Mouse (Mus musculus) erythroblast, embryonic 14.5 days (primary cell): ENCODE data around the gene Coro7.

Experiments used
- GATA1 ChIP-seq: IDR thresholded peaks from 2 replicates; pipeline ENCODE4 v1.6.1; 2012; ENCODE audit warnings: low read length, inconsistent platforms, mixed read lengths
- TAL1 ChIP-seq: IDR thresholded peaks from 3 replicates; pipeline ENCODE4 v1.6.1; 2012; ENCODE audit warnings: low read length, inconsistent platforms, mixed read lengths

- TF ChIP-seq GATA1 (no peak), TAL1 (no peak)
Measured at GRCm38 (mm10) chr16:4655251-4655734, 24.3 kb downstream of the Coro7 start.
